Mouse (Mus musculus) G1E (cell line): ENCODE data around the gene Otud7a. TPM values are rescaled to one million over a fixed set of nuclear protein-coding genes. Genes with fewer than 3 reads are reported as not detected.

Experiments
- ATAC-seq: 2 replicates; pipeline ENCODE4 v1.8.0; 2016; ENCODE audit warnings: mild to moderate bottlenecking; ENCODE audit not compliant: insufficient number of reproducible peaks, poor library complexity, low FRiP score, severe bottlenecking; ENCODE audit errors: extremely low read depth
- DNase-seq: peaks from one replicate; pipeline ENCODE4 v3.0.0; 2012; ENCODE audit warnings: low spot score
- H3K27me3 ChIP-seq: 2 replicates; pipeline ENCODE4 v1.6.1; 2012; ENCODE audit warnings: mild to moderate bottlenecking, low read length, inconsistent platforms; ENCODE audit not compliant: insufficient read depth
- H3K36me3 ChIP-seq: replicated peaks from 2 replicates; pipeline ENCODE3; 2012; ENCODE audit warnings: mild to moderate bottlenecking, inconsistent platforms
- H3K4me1 ChIP-seq: 2 replicates; pipeline ENCODE4 v1.6.1; 2012; ENCODE audit warnings: low read depth, low read length, inconsistent platforms, mixed read lengths; ENCODE audit not compliant: insufficient read depth
- H3K4me3 ChIP-seq: 2 replicates; pipeline ENCODE4 v1.5.1; 2012; ENCODE audit warnings: low read depth, mild to moderate bottlenecking, inconsistent platforms, low read length, moderate library complexity, mixed read lengths
- H3K9me3 ChIP-seq: replicated peaks from 2 replicates; pipeline ENCODE4 v1.6.1; 2012; ENCODE audit warnings: inconsistent platforms
- CTCF ChIP-seq: IDR thresholded peaks from 2 replicates; pipeline ENCODE4 v1.5.1; 2012; ENCODE audit warnings: low read depth, low read length, inconsistent platforms, mixed read lengths
- GATA1 ChIP-seq: IDR thresholded peaks from 2 replicates; pipeline ENCODE4 v1.6.1; 2012; ENCODE audit warnings: borderline replicate concordance, low read length, inconsistent platforms, mixed read lengths
- GATA2 ChIP-seq: IDR thresholded peaks from 2 replicates; pipeline ENCODE4 v1.6.1; 2012; ENCODE audit warnings: low read depth, low read length, inconsistent platforms, borderline replicate concordance
- POLR2AphosphoS5 ChIP-seq: IDR thresholded peaks from 2 replicates; pipeline ENCODE4 v1.6.1; 2012; ENCODE audit warnings: low read depth, low read length, inconsistent platforms; ENCODE audit not compliant: insufficient replicate concordance
- TAL1 ChIP-seq: conservative IDR thresholded peaks from 2 replicates; pipeline ENCODE4 v1.6.1; 2012; ENCODE audit warnings: low read depth, low read length, inconsistent platforms, mixed read lengths
- polyA plus RNA-seq: library from polyadenylated mRNA; stranded (reverse); fragments of >175 nt; gene quantifications from 2 replicates; pipeline ENCODE4 v1.2.3, GENCODE M21; 2012
- total RNA-seq, 2 experiments: library from RNA; stranded (forward) in 1 of 2; stranded (reverse) in 1 of 2; fragments of 200-1000 nt in 1 of 2; fragments of >200 nt in 1 of 2; fragmentation: Nextera tagmentation in 1 of 2; gene quantifications; 2 replicates each; pipeline ENCODE4 v1.2.3; 2014 to 2017

Gene Otud7a
- total and polyA plus RNA-seq, 3 experiments = not detected

DNA sequence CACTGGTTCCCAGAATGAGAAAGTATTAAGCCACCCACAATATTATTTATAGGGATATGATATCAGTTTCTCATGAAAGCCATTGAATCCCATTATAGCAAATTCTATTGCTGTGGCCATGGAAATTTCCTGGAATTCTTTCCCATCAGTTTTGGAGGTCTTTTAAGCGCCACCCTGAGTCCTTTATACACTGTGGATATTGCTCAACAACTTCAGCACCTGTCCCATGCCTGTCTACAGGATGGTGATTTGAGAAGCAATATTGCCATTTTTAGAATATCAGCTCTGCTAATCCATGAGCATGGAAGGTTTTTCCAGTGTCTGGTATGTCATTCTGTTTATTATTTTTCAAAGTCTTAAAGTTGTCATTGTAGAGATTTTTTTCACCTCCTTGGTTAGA, 199.5 kb downstream of the Otud7a start:
- Histone ChIP-seq H3K4me3 (no peak overlapping the region), H3K27me3 (no peaks in the 10 kb centered on the region), H3K9me3 (no peaks in the 10 kb centered on the region), H3K36me3 (no peaks in the 10 kb centered on the region), H3K4me1 (no peaks in the 10 kb centered on the region)
- no peak for DNase-seq
- ATAC-seq = no peak
- no peak for TF ChIP-seq GATA2
- no peak for TF ChIP-seq TAL1
- TF ChIP-seq CTCF = no peak
- no peak for TF ChIP-seq POLR2AphosphoS5
- no peak for TF ChIP-seq GATA1

DNA sequence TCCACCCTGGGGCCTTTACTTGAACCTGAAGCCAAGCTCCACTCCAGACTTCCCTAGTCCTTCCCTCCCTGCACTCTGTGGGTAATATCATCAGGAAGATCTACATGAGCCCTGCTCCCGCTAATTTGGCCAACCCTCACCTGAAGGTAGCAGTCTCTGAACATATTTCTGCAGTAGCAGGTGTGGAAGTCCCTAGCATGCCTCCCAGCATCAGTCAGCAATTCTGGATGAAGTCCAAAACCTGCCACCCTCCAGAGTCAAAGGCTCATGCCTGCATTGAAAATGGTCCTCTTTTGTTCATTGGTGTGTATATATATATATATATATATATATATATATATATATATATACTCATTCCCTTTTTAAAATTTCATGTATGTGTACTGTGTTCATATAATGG, 202.6 kb downstream of the Otud7a start:
- no peak for ATAC-seq

DNA sequence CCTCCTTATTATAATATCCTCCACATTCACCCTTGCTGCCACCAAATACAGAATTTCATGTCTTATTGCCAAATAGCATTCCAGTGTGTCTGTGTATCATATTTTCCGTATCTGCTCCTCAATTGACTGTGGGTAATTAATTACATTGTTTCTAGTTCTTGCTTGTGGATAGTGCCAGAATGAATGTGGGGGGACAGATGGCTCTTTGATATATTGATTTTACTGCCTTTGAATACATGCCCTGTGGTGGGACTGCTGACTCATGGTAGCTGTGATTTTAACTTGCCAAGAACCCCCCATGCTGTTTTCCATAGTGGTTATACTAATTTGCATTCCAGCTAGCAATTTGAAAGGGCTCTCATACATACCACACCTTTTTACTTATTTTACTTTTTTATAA, 215.7 kb downstream of the Otud7a start:
- TF ChIP-seq POLR2AphosphoS5 (no peak), GATA1 (no peak), GATA2 (no peak), CTCF (no peak), TAL1 (no peak)
- ATAC-seq (no peak), DNase-seq (no peak)
- no peaks in the 10 kb centered on the region for H3K36me3 ChIP-seq
- no peak overlapping the region for H3K4me3 ChIP-seq
- no peaks in the 10 kb centered on the region for H3K4me1 ChIP-seq
- peaks cover 5% of the 10 kb centered on the region; the same call in 1 of the 2 replicates for H3K9me3 ChIP-seq
- no peaks in the 10 kb centered on the region for H3K27me3 ChIP-seq

More for the DNA sequence above, 202.6 kb downstream of the Otud7a start:
- Histone ChIP-seq H3K4me1 (no peaks in the 10 kb centered on the region), H3K36me3 (no peaks in the 10 kb centered on the region), H3K27me3 (no peaks in the 10 kb centered on the region), H3K9me3 (no peaks in the 10 kb centered on the region), H3K4me3 (no peak overlapping the region)
- TF ChIP-seq GATA1 (no peak), TAL1 (no peak), POLR2AphosphoS5 (no peak), CTCF (no peak), GATA2 (no peak)
- no peak for DNase-seq

DNA sequence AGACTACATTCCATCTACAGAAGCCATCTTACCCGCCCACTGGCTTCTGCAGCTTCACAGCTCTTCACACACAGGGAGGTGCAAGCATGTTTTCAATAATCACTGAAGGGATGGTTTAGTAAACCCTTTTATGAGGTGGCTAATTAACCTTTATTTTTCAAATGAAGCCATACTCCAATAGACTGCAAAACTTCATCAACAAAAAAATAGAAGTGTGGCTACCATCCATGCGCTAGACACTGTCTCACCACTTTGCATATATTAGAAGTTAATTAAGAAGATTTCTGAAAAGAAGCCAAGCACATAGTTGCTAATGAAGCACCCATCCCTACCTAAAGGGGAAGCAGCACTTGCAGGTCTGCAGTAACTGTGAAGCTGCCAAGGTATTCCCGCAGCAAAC, 218.2 kb downstream of the Otud7a start:
- TF ChIP-seq POLR2AphosphoS5 = no peak
- TF ChIP-seq GATA2 = no peak
- no peak for TF ChIP-seq TAL1
- TF ChIP-seq CTCF = no peak
- TF ChIP-seq GATA1 = no peak
- Histone ChIP-seq H3K9me3 (no peaks in the 10 kb centered on the region), H3K36me3 (no peaks in the 10 kb centered on the region), H3K4me3 (no peak overlapping the region), H3K4me1 (no peaks in the 10 kb centered on the region), H3K27me3 (no peaks in the 10 kb centered on the region)
- no peak for DNase-seq
- ATAC-seq = no peak

DNA sequence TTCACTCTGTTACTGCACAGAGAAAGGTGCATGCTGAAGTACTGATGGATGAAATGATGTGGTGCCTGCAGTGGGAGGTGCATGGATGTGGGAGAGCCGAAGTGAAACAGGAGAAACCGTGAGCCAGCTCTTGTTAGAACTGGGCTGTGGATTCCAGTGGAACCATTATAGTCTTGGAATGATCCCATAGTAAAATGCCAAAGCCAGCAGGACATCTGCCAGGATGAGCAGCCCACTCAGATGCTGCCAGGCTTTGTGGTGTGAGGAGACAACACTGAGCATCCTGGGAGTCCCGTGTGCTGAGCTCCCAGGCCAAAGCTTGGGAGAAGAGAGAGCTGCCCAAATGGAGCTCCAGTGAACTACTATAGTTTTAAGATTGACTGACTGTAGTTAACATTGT, 220.9 kb downstream of the Otud7a start:
- Histone ChIP-seq H3K9me3 (no peaks in the 10 kb centered on the region), H3K4me1 (no peaks in the 10 kb centered on the region), H3K4me3 (no peak overlapping the region), H3K36me3 (no peaks in the 10 kb centered on the region), H3K27me3 (no peaks in the 10 kb centered on the region)
- TF ChIP-seq GATA1 (no peak), CTCF (no peak), POLR2AphosphoS5 (no peak), TAL1 (no peak), GATA2 (no peak)
- no peak for DNase-seq
- no peak for ATAC-seq

DNA sequence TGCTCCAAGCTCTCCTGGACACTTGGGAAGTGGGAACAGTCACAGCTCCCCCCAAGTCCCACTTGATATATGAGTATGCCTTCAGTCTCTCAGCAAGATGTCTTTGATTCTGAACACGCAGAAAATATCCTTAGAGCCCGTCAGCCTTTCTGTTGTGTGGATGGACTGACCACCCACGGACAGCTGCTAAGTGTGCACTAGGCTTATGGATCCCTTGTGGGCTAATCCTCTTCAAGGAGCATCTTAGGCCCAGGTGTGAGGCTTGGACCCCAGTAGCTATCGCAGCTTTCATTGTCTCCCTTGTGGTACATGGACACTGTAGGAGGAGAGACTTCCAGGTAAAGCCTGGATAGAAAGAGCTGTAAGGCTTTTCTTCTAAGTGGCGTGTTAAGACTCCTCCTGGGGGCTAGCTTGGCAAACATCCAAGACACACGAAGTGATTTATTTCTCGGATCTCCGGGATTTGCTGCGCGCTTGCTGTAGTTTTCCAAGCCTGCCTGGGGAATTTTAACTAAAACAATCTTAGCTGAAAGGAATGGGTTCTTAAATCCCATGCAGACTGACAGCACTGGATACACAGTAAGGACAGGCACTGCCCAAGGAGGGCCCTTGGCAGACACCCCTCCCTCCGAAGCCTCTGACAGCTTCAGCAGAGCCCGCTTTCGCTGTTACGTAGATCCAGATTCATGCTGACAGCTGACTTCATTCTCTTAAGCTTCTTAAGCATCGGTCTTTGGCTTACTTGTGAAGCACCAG, 223.6 kb downstream of the Otud7a start:
- ATAC-seq (no peak), DNase-seq (no peak)
- H3K4me1 ChIP-seq = no peaks in the 10 kb centered on the region
- H3K4me3 ChIP-seq = no peak overlapping the region
- no peaks in the 10 kb centered on the region for H3K27me3 ChIP-seq
- TF ChIP-seq CTCF (no peak), GATA1 (no peak), GATA2 (no peak), TAL1 (no peak), POLR2AphosphoS5 (no peak)
- no peaks in the 10 kb centered on the region for H3K36me3 ChIP-seq
- H3K9me3 ChIP-seq = no peaks in the 10 kb centered on the region
